In genomic region chr4:62408601-62409282, GRCm38 (mm10) we compare ENCODE assay signal across 8 mouse cellular contexts. TPM values are rescaled to one million over a fixed set of nuclear protein-coding genes. Genes with fewer than 3 reads are reported as not detected.
A peak's percentile ranks its signal among the peaks of the same experiment; 100 is the strongest.
DNase-seq lines count a peak whose midpoint lies in the region; ATAC-seq lines count a peak whose summit lies in the region.

TSS of gene Cdc26 (minus strand) at chr4:62408642.
TSS of gene Prpf4 (plus strand) at chr4:62408797.

- no peaks in the 10 kb centered on the region for H3K27me3 ChIP-seq in heart, embryonic 10.5 days (ENCODE audit: insufficient read depth, poor library complexity, severe bottlenecking)
- H3K27me3 ChIP-seq in kidney, embryonic 15.5 days, result no peaks in the 10 kb centered on the region

- H3K9ac ChIP-seq in kidney, embryonic 15.5 days, result peak within 1 kb of the TSS; percentile 78

- H3K4me3 ChIP-seq in heart, embryonic 10.5 days, result peak within 1 kb of the TSS; percentile 75
- peak within 1 kb of the TSS; percentile 63 for H3K4me3 ChIP-seq in kidney, embryonic 15.5 days (replicated peaks)

- WGBS in heart, embryonic 10.5 days, result under 1% methylated on average over 39 of the region's 39 CpGs
- under 1% methylated on average over 39 of the region's 39 CpGs for WGBS in kidney, embryonic 15.5 days

- peak within 1 kb of the TSS; percentile 92 for H3K27ac ChIP-seq in heart, embryonic 10.5 days
- H3K27ac ChIP-seq in kidney, embryonic 15.5 days, result peak within 1 kb of the TSS; percentile 87

- H3K4me1 ChIP-seq in heart, embryonic 10.5 days, result peaks cover 12% of the 10 kb centered on the region
- H3K4me1 ChIP-seq in kidney, embryonic 15.5 days, result peaks cover 31% of the 10 kb centered on the region

- H3K9me3 ChIP-seq in heart, embryonic 10.5 days, result no peaks in the 10 kb centered on the region
- H3K9me3 ChIP-seq in kidney, embryonic 15.5 days (replicated peaks), result no peaks in the 10 kb centered on the region

- H3K36me3 ChIP-seq in heart, embryonic 10.5 days, result peaks cover 41% of the 10 kb centered on the region
- H3K36me3 ChIP-seq in kidney, embryonic 15.5 days, result peaks cover 48% of the 10 kb centered on the region

- ATAC-seq in erythroblast, adult 5-6 weeks (replicated peaks; ENCODE audit: low FRiP score, poor library complexity, severe bottlenecking), result peak; percentile 95
- peak; percentile 99 for ATAC-seq in kidney, embryonic 15.5 days (replicated peaks; ENCODE audit: low FRiP score)
- peak; percentile 99 for ATAC-seq in monocyte, adult 5-6 weeks (replicated peaks; ENCODE audit: insufficient number of reproducible peaks, low FRiP score, low TSS enrichment, poor library complexity, severe bottlenecking)

- peak within 1 kb of the TSS; percentile 72 for H3K4me2 ChIP-seq in kidney, embryonic 15.5 days

- peak; percentile 94 to 96 for DNase-seq in B cell, adult 2 months
- peak; percentile 100 for DNase-seq in brain, adult 2 months (ENCODE audit: low read depth, low spot score)
- peak; percentile 99 for DNase-seq in heart, embryonic 10.5 days (ENCODE audit: low spot score)
- peak; percentile 98 for DNase-seq in liver
- DNase-seq in spleen, postnatal 4 days (ENCODE audit: low spot score in 2 of 2), result peak; percentile 97

RNA-seq across cellular contexts. Expression of gene Cdc26, which starts in this region (rescaled TPM):
- total RNA-seq in erythroblast, adult 5-6 weeks (2015; ENCODE audit: low replicate concordance), result 33.4 and 49.1 TPM in 2 replicates
- total RNA-seq in erythroblast, adult 5-6 weeks (2017; ENCODE audit: low replicate concordance), result 30.9 and 33.0 TPM in 2 replicates
- polyA plus RNA-seq in heart, embryonic 10.5 days (2016; fragmentation: Nextera tagmentation; extraction: Ambion mirVana), result 101 and 125 TPM in 2 replicates
- 161 and 178 TPM in 2 replicates for polyA plus RNA-seq in kidney, embryonic 15.5 days (2015; fragmentation: Nextera tagmentation; extraction: Ambion mirVana)
- 40.8 to 57.0 TPM (median 49.4 TPM) in 3 replicates for total RNA-seq in monocyte, adult 5-6 weeks (2017)

RNA-seq across cellular contexts. Expression of gene Prpf4, which starts in this region (rescaled TPM):
- total RNA-seq in erythroblast, adult 5-6 weeks (2015; ENCODE audit: low replicate concordance), result 1.3 and 2.7 TPM in 2 replicates
- total RNA-seq in erythroblast, adult 5-6 weeks (2017; ENCODE audit: low replicate concordance), result 7.0 and 12.5 TPM in 2 replicates
- 19.2 and 23.2 TPM in 2 replicates for polyA plus RNA-seq in heart, embryonic 10.5 days (2016; fragmentation: Nextera tagmentation; extraction: Ambion mirVana)
- polyA plus RNA-seq in kidney, embryonic 15.5 days (2015; fragmentation: Nextera tagmentation; extraction: Ambion mirVana), result 23.5 and 24.9 TPM in 2 replicates
- total RNA-seq in monocyte, adult 5-6 weeks (2017), result 10.7 to 14.9 TPM (median 11.4 TPM) in 3 replicates

Comparison
In these comparisons a context has a peak if more than half of its experiments do, and no peak if none do; other contexts are left out.
1. Peak in every context shown above with its lines: DNase-seq, ATAC-seq, H3K4me3 ChIP-seq and H3K27ac ChIP-seq.